Mouse (Mus musculus) ES-E14 (cell line): ENCODE measurements around the gene Gchfr.

Source experiments
- CHD2 ChIP-seq: IDR thresholded peaks from 2 replicates; pipeline ENCODE4 v1.6.1; 2014; ENCODE audit warnings: mild to moderate bottlenecking, low read depth, low read length, inconsistent platforms
- HCFC1 ChIP-seq: IDR thresholded peaks from 2 replicates; pipeline ENCODE4 v1.6.1; 2012; ENCODE audit warnings: low read length, inconsistent platforms, borderline replicate concordance; ENCODE audit not compliant: insufficient read depth
- MAFK ChIP-seq: IDR thresholded peaks from 2 replicates; pipeline ENCODE4 v1.6.1; 2014; ENCODE audit warnings: mild to moderate bottlenecking, low read depth, low read length, inconsistent platforms; ENCODE audit not compliant: insufficient read depth
- ZC3H11A ChIP-seq: IDR thresholded peaks from 2 replicates; pipeline ENCODE4 v1.6.1; 2012; ENCODE audit warnings: low read depth, mild to moderate bottlenecking, inconsistent platforms, low read length, borderline replicate concordance
- ZNF384 ChIP-seq: IDR thresholded peaks from 2 replicates; pipeline ENCODE4 v1.6.1; 2012; ENCODE audit warnings: low read depth, low read length, inconsistent platforms

DNA sequence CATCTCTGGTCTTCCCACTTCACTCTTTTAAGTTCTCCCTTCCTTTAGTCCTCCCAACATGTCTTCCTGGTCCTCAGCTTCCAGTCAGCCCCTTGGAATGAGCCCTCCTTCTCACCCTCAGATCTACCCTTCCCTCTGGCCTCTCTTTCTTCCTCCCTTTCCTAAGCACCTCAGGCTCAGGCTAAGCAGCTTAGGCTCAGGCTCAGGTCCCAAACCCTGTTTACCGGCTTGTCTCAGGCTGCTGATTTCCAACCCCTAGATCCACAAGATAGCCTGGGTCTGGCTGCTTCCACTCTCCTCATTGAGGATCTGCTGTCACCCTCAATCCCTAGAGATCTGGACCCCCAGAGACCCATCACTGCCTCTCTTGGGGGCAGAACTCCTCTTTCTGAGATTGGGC, 30.5 kb downstream of the Gchfr start:
- TF ChIP-seq MAFK (no peak), CHD2 (no peak), ZC3H11A (no peak), HCFC1 (no peak), ZNF384 (no peak)
